Mouse (Mus musculus): ENCODE data around the gene Rps27a. TPM values are rescaled to one million over a fixed set of nuclear protein-coding genes. Genes with fewer than 3 reads are reported as not detected.

The Rps27a gene
- polyA plus RNA-seq, 1 experiment from 2014 or later = 1,084 TPM

GRCm38 (mm10) chr11:29503948-29504893 lies 43.7 kb downstream of the Rps27a start:
- no peaks in the 10 kb centered on the region for H3K9me3 ChIP-seq
- H3K27me3 ChIP-seq (replicated peaks; ENCODE audit: low read depth, poor library complexity, severe bottlenecking) = no peaks in the 10 kb centered on the region
- no peak overlapping the region for H3K27ac ChIP-seq (replicated peaks)
- H3K4me1 ChIP-seq = no peaks in the 10 kb centered on the region
- peaks cover 54% of the 10 kb centered on the region for H3K36me3 ChIP-seq (replicated peaks)
- WGBS = 93% methylated on average over 10 of the region's 10 CpGs
- DNase-seq (ENCODE audit: low spot score) = no peak
- H3K4me3 ChIP-seq = no peak overlapping the region

- Histone ChIP-seq H3K36me3 (replicated peaks) (peaks cover 71% of the 10 kb centered on the region), H3K4me3 (no peak overlapping the region), H3K27ac (replicated peaks) (no peak overlapping the region), H3K4me1 (no peaks in the 10 kb centered on the region), H3K27me3 (replicated peaks; ENCODE audit: low read depth, poor library complexity, severe bottlenecking) (no peaks in the 10 kb centered on the region), H3K9me3 (no peaks in the 10 kb centered on the region)
- no peak for DNase-seq (ENCODE audit: low spot score)
- 83% methylated on average over 3 of the region's 3 CpGs for WGBS
Measured at GRCm38 (mm10) chr11:29496962-29497361, 50.9 kb downstream of the Rps27a start.

Other genes with a start within 250 kb of the Rps27a start
- gene Ccdc88a, start 174.5 kb downstream of the Rps27a start, polyA plus RNA-seq (2016; fragmentation: Nextera tagmentation; extraction: Ambion mirVana) = 37.5 and 40.0 TPM in 2 replicates
- gene Prorsd1, start 33.1 kb downstream of the Rps27a start, polyA plus RNA-seq (2016; fragmentation: Nextera tagmentation; extraction: Ambion mirVana) = 16.9 and 20.7 TPM in 2 replicates
- 45.8 and 49.5 TPM in 2 replicates for gene Mtif2, start 21.7 kb downstream of the Rps27a start, polyA plus RNA-seq (2016; fragmentation: Nextera tagmentation; extraction: Ambion mirVana)
- gene Clhc1, start 159 bp downstream of the Rps27a start, polyA plus RNA-seq (2016; fragmentation: Nextera tagmentation; extraction: Ambion mirVana) = 0.25 and 0.28 TPM in 2 replicates
- 59.5 and 63.3 TPM in 2 replicates for gene Rtn4, start 144.8 kb upstream of the Rps27a start, polyA plus RNA-seq (2016; fragmentation: Nextera tagmentation; extraction: Ambion mirVana)

Data from embryonic facial prominence, embryonic 10.5 days (tissue).